Mouse (Mus musculus) retina, postnatal 7 days (tissue): ENCODE measurements around the gene Nxph2.
"Not testable (repeated sequence)": the region's sequence is repeated elsewhere in the genome, so short reads cannot be mapped to it uniquely, and the experiment has no call there.

Experiments used
- DNase-seq: peaks from one replicate; pipeline ENCODE4 v3.0.0-alpha.2; 2012; ENCODE audit warnings: low read depth, low spot score

Nxph2 gene

DNA sequence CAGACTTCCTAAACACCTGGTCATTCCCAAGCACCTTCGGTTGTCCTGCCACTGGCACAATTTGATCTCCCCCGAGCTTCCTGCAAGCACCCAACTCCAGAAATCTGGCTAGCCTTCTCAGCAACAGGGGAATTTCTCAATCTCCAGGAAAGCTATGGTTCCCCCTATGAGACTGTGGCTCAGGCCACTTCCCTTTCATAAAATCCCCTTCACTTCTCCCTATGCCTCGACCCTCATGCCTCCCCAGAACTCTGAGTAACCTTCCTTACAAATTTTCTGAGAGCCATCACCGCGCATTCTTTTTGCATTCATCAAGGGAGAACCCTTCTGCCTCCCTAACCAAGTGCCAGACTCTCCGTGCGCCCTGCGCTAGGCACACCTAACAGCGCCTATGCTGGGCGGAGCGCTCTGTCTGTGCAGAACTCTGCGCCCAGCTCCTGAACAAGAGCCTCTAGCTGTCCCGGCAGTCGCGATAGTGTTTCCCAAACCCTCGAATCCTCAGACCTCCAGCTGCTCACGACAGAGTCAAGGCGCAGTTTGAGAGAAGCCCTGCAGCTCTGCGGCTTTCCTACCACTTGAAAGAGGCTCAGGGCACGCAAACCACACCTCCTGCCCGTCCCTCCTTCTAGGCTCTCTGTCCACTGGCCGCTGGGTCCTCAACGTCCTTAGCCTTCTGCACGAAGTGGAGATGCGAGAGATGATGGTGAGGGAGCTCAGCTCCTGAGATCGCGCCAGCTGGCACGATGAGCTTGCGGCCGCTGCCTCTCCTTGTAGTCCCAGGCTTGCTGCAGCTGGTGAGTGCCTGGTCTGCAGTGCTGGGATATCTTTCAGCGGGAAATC, at the start of gene Nxph2:
Gene Nxph2, plus strand, starts transcription at position 501 of the 840 bp plus-strand sequence.
- no peak for DNase-seq

GRCm38 (mm10) chr2:23290991-23291390, 30.1 kb upstream of the Nxph2 start:
- DNase-seq = not testable (repeated sequence)

DNA sequence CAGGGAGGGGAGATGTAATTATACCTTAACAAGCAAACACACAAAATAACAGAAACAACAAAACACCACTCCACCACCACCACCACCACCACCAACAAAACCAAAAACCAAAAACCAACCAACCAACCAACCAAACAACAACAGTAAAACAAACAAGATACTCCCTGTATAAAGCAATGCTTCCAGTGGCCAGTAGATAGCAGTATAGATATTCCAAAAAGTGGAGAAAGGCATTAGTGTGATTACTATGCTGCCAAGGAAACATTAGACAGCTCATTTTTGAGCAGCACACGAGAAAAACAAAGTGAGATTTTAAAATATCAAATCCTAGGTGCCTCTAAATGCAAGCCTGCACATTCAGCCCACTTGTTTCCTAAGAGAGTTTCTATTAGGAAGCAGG, 6.2 kb upstream of the Nxph2 start:
- no peak for DNase-seq
